Mouse (Mus musculus): Measurements from ENCODE around the gene A330070K13Rik.

The A330070K13Rik gene

GRCm38 (mm10) chr5:130384222-130384912, at the start of gene A330070K13Rik:
A330070K13Rik (minus strand) TSS chr5:130384631.
- no peak for DNase-seq (ENCODE audit: low spot score)

- DNase-seq (ENCODE audit: low spot score): no peak
These were observed 27.1 kb upstream of the A330070K13Rik start for GRCm38 (mm10) chr5:130411516-130411915.

DNA sequence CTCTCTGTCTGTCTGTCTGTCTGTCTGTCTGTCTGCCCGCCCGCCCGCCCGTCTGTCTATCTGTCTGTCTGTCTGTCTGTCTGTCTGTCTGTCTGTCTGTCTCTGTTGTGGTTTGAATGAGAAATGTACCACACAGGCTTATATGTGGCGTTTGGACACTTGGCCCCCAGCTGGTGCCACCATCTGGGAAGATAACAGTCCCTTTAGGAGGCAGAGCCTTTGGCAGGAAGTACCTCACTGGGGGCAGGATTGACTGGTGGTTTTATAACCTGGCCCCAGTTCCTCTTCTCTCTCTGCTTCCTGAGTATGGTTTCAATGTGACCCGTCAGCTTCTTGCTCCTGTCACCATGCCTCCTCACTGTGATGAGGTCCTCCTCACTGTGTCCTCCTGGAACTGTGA, 25.3 kb upstream of the A330070K13Rik start:
- no peak for DNase-seq (ENCODE audit: low spot score)

GRCm38 (mm10) chr5:130405201-130405600, 20.8 kb upstream of the A330070K13Rik start:
- peak; percentile 23 for DNase-seq (ENCODE audit: low spot score)

DNA sequence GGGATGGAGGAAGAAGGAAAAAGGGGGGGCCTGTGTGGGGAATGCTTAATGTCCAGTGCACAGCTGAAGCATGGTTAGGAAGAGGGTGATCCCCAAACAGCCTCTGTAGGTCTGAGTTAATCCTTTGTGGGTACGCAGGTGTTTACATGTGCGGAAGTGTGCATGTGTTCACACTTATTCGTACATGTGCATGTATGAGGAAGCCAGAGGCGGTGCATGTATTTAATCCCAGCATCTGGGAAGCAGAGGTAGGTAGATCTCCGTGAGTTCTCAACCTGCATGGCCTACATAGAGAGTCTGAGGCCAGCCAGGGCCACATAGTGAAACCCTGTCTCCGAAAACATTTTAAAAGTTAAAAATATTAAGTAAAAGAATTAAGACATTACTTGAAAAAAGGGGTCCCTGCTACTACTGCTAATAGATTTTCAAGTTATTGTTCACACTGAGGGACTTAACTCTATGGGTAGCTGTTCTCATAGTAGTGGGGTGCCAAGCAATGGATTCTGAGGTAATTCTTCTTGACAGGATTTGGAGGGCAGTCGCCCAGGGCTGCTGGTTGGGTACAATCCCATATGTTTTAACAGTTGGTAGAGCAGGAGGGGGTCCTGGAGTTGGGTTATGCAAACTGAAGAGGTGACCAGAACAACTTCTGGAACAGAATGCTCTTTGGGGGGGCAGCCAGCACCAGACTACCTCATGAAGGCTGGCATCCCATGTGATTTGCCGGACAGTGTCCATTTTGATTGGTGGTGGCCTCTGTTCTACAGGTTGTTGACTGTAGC, 15.9 kb upstream of the A330070K13Rik start:
- DNase-seq (ENCODE audit: low spot score): no peak

DNA sequence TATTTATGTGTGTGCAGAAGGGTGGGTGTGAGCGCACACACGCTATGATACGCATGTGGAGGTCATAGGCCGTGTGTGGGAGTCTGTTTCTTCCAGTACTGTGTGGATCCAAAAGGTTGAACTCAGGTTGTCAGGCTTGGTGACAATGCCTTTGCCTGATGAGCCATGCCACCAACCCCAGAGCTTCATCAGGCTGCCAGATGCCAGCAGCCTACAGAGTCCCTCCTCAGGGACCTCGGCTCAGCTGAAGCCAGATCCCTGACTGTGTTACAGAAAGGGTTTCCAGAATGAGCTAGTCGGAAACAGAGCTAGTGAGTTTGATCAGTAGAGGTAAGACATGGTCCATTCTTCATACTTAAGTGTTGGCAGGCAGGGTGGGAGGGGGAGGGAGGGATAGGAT, 10.7 kb upstream of the A330070K13Rik start:
- DNase-seq (ENCODE audit: low spot score): no peak

DNA sequence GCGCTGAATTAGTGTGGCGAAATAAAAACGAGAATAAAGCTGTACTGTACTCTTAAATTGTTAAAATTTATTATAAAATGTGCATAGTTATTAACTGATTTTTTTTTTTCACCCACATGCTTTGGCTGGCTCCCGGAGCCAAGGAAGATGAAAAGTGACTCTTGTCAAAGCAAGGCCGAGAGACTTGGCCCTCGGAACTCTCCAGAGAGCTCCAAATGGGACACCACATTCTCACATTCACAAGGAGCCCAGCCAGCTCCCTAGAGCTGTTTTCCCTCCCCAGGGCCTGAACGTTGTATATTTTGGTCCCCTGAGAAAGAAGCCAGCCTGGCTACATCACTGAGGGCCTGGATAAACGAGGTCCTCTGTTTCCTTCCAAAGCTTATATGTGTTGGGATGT, 10.0 kb upstream of the A330070K13Rik start:
- DNase-seq (ENCODE audit: low spot score): no peak

DNA sequence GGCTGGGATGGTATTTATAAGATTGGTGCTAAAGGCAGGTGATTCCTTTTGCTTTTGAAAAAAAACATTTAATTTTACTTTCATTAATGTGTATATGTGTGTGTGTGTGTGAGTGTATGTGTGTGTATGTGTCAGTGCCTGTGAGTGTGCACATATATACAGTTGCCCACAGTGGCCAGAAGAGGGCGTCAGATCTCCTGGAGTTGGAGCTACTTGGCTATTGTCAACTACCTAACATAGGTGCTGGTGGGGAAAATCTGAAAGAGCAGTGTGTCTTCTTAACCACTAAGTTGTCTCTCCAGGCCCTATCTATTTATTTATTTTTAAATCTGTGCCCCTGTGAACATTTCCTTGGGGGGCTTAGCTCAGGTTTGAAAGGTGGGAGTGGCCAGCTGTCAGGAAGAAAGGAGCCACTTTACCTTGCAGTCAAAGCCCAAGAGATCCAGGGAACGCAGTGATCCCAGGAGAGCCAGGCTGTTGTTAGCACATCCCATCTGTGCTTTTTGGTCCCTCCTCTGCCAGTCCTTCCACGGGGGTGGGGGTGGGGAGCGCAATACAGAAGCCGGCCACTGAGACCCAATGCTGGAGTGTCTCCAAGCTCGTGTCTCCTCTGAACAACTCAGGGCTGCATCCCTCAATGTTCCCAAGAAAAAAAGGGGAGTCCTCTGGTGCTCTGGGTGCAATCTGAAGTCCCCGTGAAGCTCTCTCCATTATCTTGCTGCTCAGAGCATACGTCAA, 9.4 kb upstream of the A330070K13Rik start:
- DNase-seq (ENCODE audit: low spot score): no peak

- DNase-seq (ENCODE audit: low spot score): no peak
These were observed 2.0 kb upstream of the A330070K13Rik start for GRCm38 (mm10) chr5:130386418-130386817.

DNA sequence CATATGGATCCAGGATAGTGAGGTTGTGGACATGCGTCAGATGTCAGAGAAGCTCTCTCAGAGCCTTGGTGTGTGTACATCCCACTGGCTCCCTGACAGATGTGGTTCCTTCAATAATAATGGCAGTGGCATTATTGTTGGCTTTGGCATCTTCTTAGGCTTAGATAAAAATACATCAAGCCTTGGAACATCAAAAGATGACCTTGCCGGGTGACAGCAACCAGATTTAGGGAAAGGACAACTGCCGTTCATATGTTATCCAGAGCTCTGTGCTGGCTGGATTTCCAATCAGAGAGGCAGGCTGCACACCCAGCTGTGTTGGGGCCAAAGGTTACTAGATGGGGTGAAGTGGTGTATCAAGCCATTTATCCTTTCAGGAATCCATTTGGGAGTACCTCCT, 9.0 kb downstream of the A330070K13Rik start:
- no peak for DNase-seq (ENCODE audit: low spot score)

GRCm38 (mm10) chr5:130369237-130369636, 15.2 kb downstream of the A330070K13Rik start, which contains the start of gene Caln1:
Caln1 (plus strand) TSS chr5:130369455.
- DNase-seq (ENCODE audit: low spot score): no peak

DNA sequence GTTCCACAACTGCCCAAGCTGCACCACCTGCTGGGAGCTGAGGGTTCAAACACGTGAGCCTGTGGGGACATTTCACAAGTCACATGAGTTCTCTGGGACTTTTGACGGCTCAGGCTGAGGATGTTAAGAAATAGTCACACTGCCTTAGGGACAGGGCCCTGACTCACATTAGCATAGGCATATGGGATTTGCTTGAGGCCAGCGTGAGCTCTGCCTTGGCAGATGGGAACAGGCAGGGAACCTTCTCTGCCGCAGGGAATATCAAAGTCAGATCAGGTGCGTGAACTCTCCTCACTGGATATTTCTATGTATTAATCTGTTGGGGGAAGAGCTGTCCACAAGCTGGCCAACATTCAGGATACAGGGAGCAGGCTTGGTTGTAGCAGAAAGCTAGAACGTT, 16.2 kb downstream of the A330070K13Rik start:
- DNase-seq (ENCODE audit: low spot score): no peak

DNA sequence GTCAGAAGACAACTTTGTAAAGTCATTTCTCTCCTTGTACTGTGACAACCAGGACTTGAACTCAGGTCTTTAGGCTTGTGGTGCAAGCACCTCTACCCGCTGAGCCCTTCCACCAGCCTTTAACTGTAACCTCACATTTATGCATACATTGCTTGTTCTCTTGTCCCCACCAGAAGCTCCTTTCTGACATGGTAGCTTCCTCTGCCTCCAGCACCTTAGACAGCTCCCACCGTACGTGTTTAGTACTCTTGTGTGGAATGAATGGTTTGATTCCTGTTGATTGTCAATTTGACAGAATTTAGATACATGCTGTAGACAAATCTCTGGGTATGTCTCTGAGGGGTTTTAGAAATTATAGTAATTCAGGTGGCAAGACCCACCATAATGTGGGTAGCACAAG, 20.7 kb downstream of the A330070K13Rik start:
- DNase-seq (ENCODE audit: low spot score): no peak

- DNase-seq (ENCODE audit: low spot score): no peak
These were observed 21.3 kb downstream of the A330070K13Rik start for GRCm38 (mm10) chr5:130363111-130363510.

- DNase-seq (ENCODE audit: low spot score): no peak
These were observed 29.2 kb downstream of the A330070K13Rik start for GRCm38 (mm10) chr5:130355223-130355622.

- no peak for DNase-seq (ENCODE audit: low spot score)
These were observed 38.6 kb downstream of the A330070K13Rik start for GRCm38 (mm10) chr5:130345871-130346270.

DNA sequence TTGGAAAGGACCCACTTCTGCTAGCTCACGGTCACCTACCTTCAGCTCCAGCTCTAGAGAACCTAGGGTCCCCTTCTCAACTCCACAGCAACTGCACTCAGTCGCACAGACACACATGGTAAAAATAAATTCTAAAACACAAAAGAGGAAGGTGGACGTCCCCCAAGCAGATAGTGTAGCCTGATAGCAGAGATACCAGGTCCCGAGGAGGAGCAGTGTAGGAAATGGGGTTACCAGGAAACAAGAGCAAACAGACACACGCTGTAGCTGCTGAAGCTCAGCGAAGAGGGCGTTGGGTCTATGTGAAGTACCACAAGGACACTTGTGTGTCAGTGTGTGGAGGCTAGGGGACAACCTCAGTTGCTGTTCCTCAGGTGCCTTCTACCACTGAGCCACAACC, 39.4 kb downstream of the A330070K13Rik start:
- DNase-seq (ENCODE audit: low spot score): no peak

- DNase-seq (ENCODE audit: low spot score): no peak
These were observed 43.8 kb downstream of the A330070K13Rik start for GRCm38 (mm10) chr5:130340656-130341055.

DNA sequence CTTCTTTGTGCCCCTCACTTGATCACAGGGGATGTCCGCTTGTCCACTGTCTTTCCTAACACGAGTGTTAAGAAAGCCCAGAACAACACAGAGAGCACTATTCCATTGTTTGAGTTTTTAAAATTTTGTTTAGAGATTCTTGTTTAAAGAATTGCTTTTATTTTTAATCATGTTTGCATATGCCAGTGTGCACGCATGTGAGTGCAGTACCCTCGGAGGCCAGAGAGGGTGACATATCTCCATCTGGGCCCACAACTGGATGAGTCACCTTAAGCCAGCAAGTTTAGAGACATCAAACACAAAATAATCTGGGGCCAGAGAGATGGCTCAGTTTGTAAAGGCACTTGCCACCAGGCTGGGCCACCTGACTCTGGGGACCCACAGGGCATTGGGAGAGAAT, 49.0 kb downstream of the A330070K13Rik start:
- DNase-seq (ENCODE audit: low spot score): no peak

DNA sequence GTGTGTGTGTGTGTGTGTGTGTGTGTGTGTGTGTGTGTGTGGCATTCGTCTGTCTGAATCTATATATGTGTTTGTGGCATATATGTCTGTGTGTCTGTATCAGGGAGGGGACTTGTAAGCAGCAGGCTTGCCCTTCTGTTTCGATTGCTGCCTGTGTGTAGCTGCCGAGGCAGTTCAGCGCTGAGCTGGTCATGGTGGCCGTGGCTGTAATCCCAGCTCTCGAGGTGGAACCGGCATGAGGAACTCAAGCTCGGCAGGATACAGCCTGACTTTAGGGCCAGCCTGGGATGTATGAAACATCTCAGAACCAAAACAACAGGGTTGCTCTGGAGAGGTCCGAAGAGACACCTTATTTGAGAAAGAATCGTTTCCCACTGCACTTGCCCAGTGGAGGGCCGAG, 50.5 kb downstream of the A330070K13Rik start:
- DNase-seq (ENCODE audit: low spot score): no peak

- no peak for DNase-seq (ENCODE audit: low spot score)
These were observed 50.9 kb downstream of the A330070K13Rik start for GRCm38 (mm10) chr5:130333566-130333965.

DNA sequence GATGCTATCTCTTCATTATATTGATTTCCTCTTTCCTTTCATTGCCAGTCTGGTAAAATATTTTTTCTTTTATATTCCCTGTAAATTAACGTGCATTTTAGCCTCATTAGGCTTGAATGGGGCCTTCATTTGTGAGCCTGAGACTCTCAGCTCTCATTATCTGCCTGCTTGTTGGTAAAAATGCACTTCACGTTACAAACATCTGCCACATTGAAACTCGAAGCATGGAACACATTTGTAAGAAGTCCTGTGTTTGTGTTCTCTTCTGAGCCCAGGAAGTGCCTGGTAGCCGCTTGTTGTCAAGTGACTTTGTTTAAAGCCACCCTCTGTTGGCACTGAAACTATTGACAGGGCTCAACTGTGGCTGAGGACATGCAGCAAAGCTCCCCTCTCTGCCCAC, 53.2 kb downstream of the A330070K13Rik start:
- DNase-seq (ENCODE audit: low spot score): no peak

GRCm38 (mm10) chr5:130330801-130331200, 53.6 kb downstream of the A330070K13Rik start:
- DNase-seq (ENCODE audit: low spot score): no peak

Measured in ovary, postnatal 36 days (tissue).